Mouse (Mus musculus) forebrain, embryonic 16.5 days (tissue): ENCODE measurements around the gene Il13. TPM values are rescaled to one million over a fixed set of nuclear protein-coding genes. Genes with fewer than 3 reads are reported as not detected.

Experiments
- ATAC-seq: fragments of 200-750 bp; cut with Nextera tagmentation; 2 replicates; pipeline ENCODE4 v1.8.0; 2017; ENCODE audit warnings: mild to moderate bottlenecking, moderate library complexity
- H3K27ac ChIP-seq: fragments of 300-500 bp; sonication (generic); 2 replicates; pipeline ENCODE4 v1.5.1; 2014; ENCODE audit warnings: low read length, control low read depth
- H3K27me3 ChIP-seq: fragments of 300-500 bp; sonication (generic); replicated peaks from 2 replicates; pipeline ENCODE4 v1.6.1; 2014; ENCODE audit warnings: low read length; ENCODE audit not compliant: control insufficient read depth, insufficient read depth
- H3K36me3 ChIP-seq: fragments of 300-500 bp; sonication (generic); 2 replicates; pipeline ENCODE4 v1.6.1; 2014; ENCODE audit not compliant: control insufficient read depth, insufficient read depth
- H3K4me1 ChIP-seq: fragments of 300-500 bp; sonication (generic); replicated peaks from 2 replicates; pipeline ENCODE4 v1.6.1; 2014; ENCODE audit warnings: low read length; ENCODE audit not compliant: control insufficient read depth, insufficient read depth
- H3K4me2 ChIP-seq: fragments of 300-500 bp; sonication (generic); 2 replicates; pipeline ENCODE4 v1.6.1; 2014; ENCODE audit warnings: mild to moderate bottlenecking, low read length, control low read depth
- H3K4me3 ChIP-seq: fragments of 300-500 bp; sonication (generic); replicated peaks from 2 replicates; pipeline ENCODE4 v1.5.1; 2014; ENCODE audit warnings: mild to moderate bottlenecking, low read length, control low read depth
- H3K9ac ChIP-seq: fragments of 300-500 bp; sonication (generic); replicated peaks from 2 replicates; pipeline ENCODE4 v1.6.1; 2014; ENCODE audit warnings: low read depth, low read length, control low read depth
- H3K9me3 ChIP-seq: fragments of 300-500 bp; sonication (generic); 2 replicates; pipeline ENCODE4 v1.6.1; 2016; ENCODE audit warnings: low read length; ENCODE audit not compliant: control insufficient read depth
- WGBS: fragments of 180-500 bp; shearing (Covaris S2); extraction: QIAGEN DNeasy Blood & Tissue Kit; methylation state at CpG from one replicate; pipeline ENCODE4 v1.1.7; 2014; 5-methylcytosine and 5-hydroxymethylcytosine counted together
- polyA plus RNA-seq: library from polyadenylated mRNA; unstranded; fragments of >200 nt; fragmentation: Nextera tagmentation; extraction: Ambion mirVana; gene quantifications from 2 replicates; pipeline ENCODE4 v1.2.1, GENCODE M21; 2015

Gene Il13
- polyA plus RNA-seq, 1 experiment from 2014 or later = not detected

DNA sequence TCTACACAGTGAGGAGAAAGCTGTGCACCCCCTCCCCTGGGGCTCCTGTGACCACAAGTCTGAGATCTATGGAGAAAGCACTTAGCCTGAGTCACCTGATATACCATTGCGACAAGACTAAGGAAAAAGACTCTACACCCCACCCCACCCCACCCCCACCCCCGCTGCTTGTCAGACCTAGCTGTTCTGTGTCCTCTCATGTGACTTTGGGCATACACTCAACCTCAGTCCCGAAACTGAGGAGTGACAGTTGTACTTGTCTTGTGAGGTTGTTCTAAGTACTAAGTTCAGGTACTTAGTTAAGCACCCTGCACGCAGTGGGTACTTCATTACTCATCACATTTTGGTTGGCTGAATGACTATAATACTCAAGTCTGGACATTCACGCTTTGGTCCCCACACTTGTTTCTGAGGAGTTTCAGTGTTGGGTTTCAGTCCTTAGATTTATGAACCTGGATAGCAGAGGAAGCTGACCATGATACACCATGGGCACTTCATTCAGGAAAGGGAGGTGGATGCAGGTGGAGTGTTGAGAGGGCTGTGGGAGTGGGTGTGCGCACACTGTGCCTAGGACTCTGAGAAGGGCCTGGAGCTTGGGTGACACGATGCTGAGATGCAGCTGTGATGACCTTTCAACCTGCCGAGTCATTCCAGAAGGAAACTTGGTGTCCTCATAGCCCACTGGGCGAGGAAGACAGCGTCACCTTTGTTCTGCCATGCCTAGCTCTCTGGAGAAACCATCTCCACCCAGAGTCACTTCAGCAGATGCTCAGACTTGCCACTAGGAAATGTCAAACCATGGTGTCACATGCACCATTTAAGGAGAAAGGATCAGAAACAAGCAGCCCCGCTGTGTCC, 12.7 kb downstream of the Il13 start:
- Histone ChIP-seq H3K4me3 (no peak overlapping the region), H3K4me2 (no peak overlapping the region), H3K27ac (no peak overlapping the region), H3K27me3 (no peaks in the 10 kb centered on the region), H3K9me3 (no peaks in the 10 kb centered on the region), H3K9ac (no peak overlapping the region), H3K4me1 (no peaks in the 10 kb centered on the region), H3K36me3 (no peaks in the 10 kb centered on the region)
- 93% methylated on average over 11 of the region's 11 CpGs for WGBS
- no peak for ATAC-seq

GRCm38 (mm10) chr11:53620094-53620493, 14.4 kb downstream of the Il13 start:
- Histone ChIP-seq H3K4me3 (no peak overlapping the region), H3K9me3 (no peaks in the 10 kb centered on the region), H3K9ac (no peak overlapping the region), H3K4me1 (no peaks in the 10 kb centered on the region), H3K27ac (no peak overlapping the region), H3K4me2 (no peak overlapping the region), H3K36me3 (no peaks in the 10 kb centered on the region), H3K27me3 (no peaks in the 10 kb centered on the region)
- no peak for ATAC-seq
- WGBS = 79% methylated on average over 4 of the region's 4 CpGs

- Histone ChIP-seq H3K27ac (no peak overlapping the region), H3K4me2 (no peak overlapping the region), H3K27me3 (no peaks in the 10 kb centered on the region), H3K9me3 (no peaks in the 10 kb centered on the region), H3K36me3 (no peaks in the 10 kb centered on the region), H3K9ac (no peak overlapping the region), H3K4me1 (no peaks in the 10 kb centered on the region), H3K4me3 (no peak overlapping the region)
- ATAC-seq = no peak
- WGBS = 71% methylated on average over 6 of the region's 6 CpGs
Measured at GRCm38 (mm10) chr11:53619428-53619827, 15.1 kb downstream of the Il13 start.

DNA sequence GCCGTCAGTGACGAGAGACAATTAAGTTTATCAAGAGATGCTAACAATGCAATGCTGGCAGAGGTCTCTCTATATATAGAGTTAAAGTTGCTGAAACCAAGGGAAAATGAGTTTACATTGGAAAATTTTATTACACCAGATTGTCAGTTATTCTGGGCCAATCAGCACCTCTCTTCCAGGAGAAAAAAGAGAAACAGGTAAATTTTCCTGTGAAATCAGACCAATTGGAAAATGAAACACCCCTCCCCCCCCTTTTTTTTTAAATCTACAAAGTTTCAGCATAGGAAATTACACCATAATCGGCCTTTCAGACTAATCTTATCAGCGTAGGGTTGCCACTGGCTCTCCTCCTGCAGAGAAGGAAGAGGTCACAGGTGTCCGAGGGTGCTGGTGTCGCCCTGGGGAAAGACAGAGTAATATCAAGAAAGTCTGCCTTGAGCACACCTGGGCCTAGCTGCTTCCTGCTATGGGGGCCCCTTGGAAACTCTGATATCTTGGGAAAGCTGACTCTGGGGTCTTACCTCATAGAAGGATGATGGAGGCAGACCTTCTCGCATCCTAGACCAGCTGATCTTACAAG, 15.8 kb downstream of the Il13 start, which contains the start of gene Il4:
Gene Il4 (minus strand): TSS at position 51 of the 580 bp plus-strand sequence.
- Histone ChIP-seq H3K36me3 (no peaks in the 10 kb centered on the region), H3K4me1 (no peaks in the 10 kb centered on the region), H3K9me3 (no peaks in the 10 kb centered on the region), H3K9ac (no peak within 1 kb of the TSS), H3K4me3 (no peak within 1 kb of the TSS), H3K27me3 (no peaks in the 10 kb centered on the region), H3K4me2 (no peak within 1 kb of the TSS), H3K27ac (no peak within 1 kb of the TSS)
- no peak for ATAC-seq
- 82% methylated on average over 7 of the region's 7 CpGs for WGBS

GRCm38 (mm10) chr11:53617562-53618109, 16.9 kb downstream of the Il13 start:
- Histone ChIP-seq H3K4me2 (no peak overlapping the region), H3K4me3 (no peak overlapping the region), H3K4me1 (no peaks in the 10 kb centered on the region), H3K27me3 (no peaks in the 10 kb centered on the region), H3K27ac (no peak overlapping the region), H3K36me3 (no peaks in the 10 kb centered on the region), H3K9me3 (no peaks in the 10 kb centered on the region), H3K9ac (no peak overlapping the region)
- 56% methylated on average over 4 of the region's 4 CpGs for WGBS
- ATAC-seq = no peak

GRCm38 (mm10) chr11:53616748-53617558, 17.5 kb downstream of the Il13 start:
- Histone ChIP-seq H3K36me3 (no peaks in the 10 kb centered on the region), H3K27ac (no peak overlapping the region), H3K9ac (no peak overlapping the region), H3K4me1 (no peaks in the 10 kb centered on the region), H3K9me3 (no peaks in the 10 kb centered on the region), H3K4me3 (no peak overlapping the region), H3K27me3 (no peaks in the 10 kb centered on the region), H3K4me2 (no peak overlapping the region)
- ATAC-seq = no peak
- 88% methylated on average over 8 of the region's 8 CpGs for WGBS

GRCm38 (mm10) chr11:53615575-53615974, 18.9 kb downstream of the Il13 start:
- no peak overlapping the region for H3K4me3 ChIP-seq
- H3K9me3 ChIP-seq = no peaks in the 10 kb centered on the region
- H3K27me3 ChIP-seq = no peaks in the 10 kb centered on the region
- no peak overlapping the region for H3K4me2 ChIP-seq
- H3K9ac ChIP-seq = no peak overlapping the region
- no peak overlapping the region for H3K27ac ChIP-seq
- WGBS = 89% methylated on average over 8 of the region's 8 CpGs
- H3K36me3 ChIP-seq = no peaks in the 10 kb centered on the region
- no peak for ATAC-seq
- no peaks in the 10 kb centered on the region for H3K4me1 ChIP-seq

- Histone ChIP-seq H3K36me3 (no peaks in the 10 kb centered on the region), H3K9me3 (no peaks in the 10 kb centered on the region), H3K27ac (no peak overlapping the region), H3K4me2 (no peak overlapping the region), H3K27me3 (no peaks in the 10 kb centered on the region), H3K4me3 (no peak overlapping the region), H3K4me1 (no peaks in the 10 kb centered on the region), H3K9ac (no peak overlapping the region)
- no peak for ATAC-seq
- 49% methylated on average over 6 of the region's 6 CpGs for WGBS
Measured at GRCm38 (mm10) chr11:53615172-53615571, 19.3 kb downstream of the Il13 start.

- ATAC-seq = no peak
- no peaks in the 10 kb centered on the region for H3K36me3 ChIP-seq
- H3K27ac ChIP-seq = no peak overlapping the region
- H3K4me1 ChIP-seq = no peaks in the 10 kb centered on the region; the same call in 1 of the 2 replicates
- H3K9me3 ChIP-seq = no peaks in the 10 kb centered on the region
- no peak overlapping the region for H3K9ac ChIP-seq
- no peak overlapping the region for H3K4me2 ChIP-seq
- 92% methylated on average over 3 of the region's 3 CpGs for WGBS
- no peak overlapping the region for H3K4me3 ChIP-seq
- no peaks in the 10 kb centered on the region for H3K27me3 ChIP-seq
Measured at GRCm38 (mm10) chr11:53609672-53610071, 24.8 kb downstream of the Il13 start.
